Mouse (Mus musculus): ENCODE results near the gene Lrrc74a. TPM values are rescaled to one million over a fixed set of nuclear protein-coding genes. Genes with fewer than 3 reads are reported as not detected.

The Lrrc74a gene
- polyA plus RNA-seq, 1 experiment from 2014 or later, result not detected

- Histone ChIP-seq H3K4me2 (ENCODE audit: low read depth, low read length) (no peak overlapping the region), H3K9me3 (ENCODE audit: control insufficient read depth, low read length) (no peaks in the 10 kb centered on the region), H3K27me3 (replicated peaks; ENCODE audit: control insufficient read depth, insufficient read depth, low read length) (no peaks in the 10 kb centered on the region), H3K4me1 (ENCODE audit: control insufficient read depth, insufficient read depth, low read length) (peaks cover 5% of the 10 kb centered on the region; the same call in 1 of the 2 replicates), H3K4me3 (ENCODE audit: low read length) (no peak overlapping the region), H3K27ac (ENCODE audit: low read length) (peak overlapping the region; percentile 65), H3K36me3 (ENCODE audit: control insufficient read depth, insufficient read depth, low read length) (no peaks in the 10 kb centered on the region), H3K9ac (ENCODE audit: low read depth, low read length) (no peak overlapping the region)
- WGBS, result 63% methylated on average over 7 of the region's 7 CpGs
- peak; percentile 62 for ATAC-seq
Observed at GRCm38 (mm10) chr12:86775561-86776280, 41.6 kb downstream of the Lrrc74a start.

GRCm38 (mm10) chr12:86776341-86776860, 42.2 kb downstream of the Lrrc74a start:
- Histone ChIP-seq H3K9me3 (ENCODE audit: control insufficient read depth, low read length) (no peaks in the 10 kb centered on the region), H3K27ac (ENCODE audit: low read length) (peak overlapping the region; percentile 23; the same call in 1 of the 2 replicates), H3K27me3 (replicated peaks; ENCODE audit: control insufficient read depth, insufficient read depth, low read length) (no peaks in the 10 kb centered on the region), H3K9ac (ENCODE audit: low read depth, low read length) (no peak overlapping the region), H3K36me3 (ENCODE audit: control insufficient read depth, insufficient read depth, low read length) (no peaks in the 10 kb centered on the region), H3K4me3 (ENCODE audit: low read length) (no peak overlapping the region), H3K4me1 (ENCODE audit: control insufficient read depth, insufficient read depth, low read length) (peaks cover 5% of the 10 kb centered on the region; the same call in 1 of the 2 replicates), H3K4me2 (ENCODE audit: low read depth, low read length) (no peak overlapping the region)
- 78% methylated on average over 7 of the region's 7 CpGs for WGBS
- no peak for ATAC-seq

- Histone ChIP-seq H3K4me2 (ENCODE audit: low read depth, low read length) (no peak overlapping the region), H3K36me3 (ENCODE audit: control insufficient read depth, insufficient read depth, low read length) (no peaks in the 10 kb centered on the region), H3K9ac (ENCODE audit: low read depth, low read length) (no peak overlapping the region), H3K27ac (ENCODE audit: low read length) (no peak overlapping the region), H3K27me3 (replicated peaks; ENCODE audit: control insufficient read depth, insufficient read depth, low read length) (no peaks in the 10 kb centered on the region), H3K4me1 (ENCODE audit: control insufficient read depth, insufficient read depth, low read length) (peaks cover 5% of the 10 kb centered on the region; the same call in 1 of the 2 replicates), H3K9me3 (ENCODE audit: control insufficient read depth, low read length) (no peaks in the 10 kb centered on the region), H3K4me3 (ENCODE audit: low read length) (no peak overlapping the region)
- WGBS, result 91% methylated on average over 4 of the region's 4 CpGs
- ATAC-seq, result no peak
Observed at GRCm38 (mm10) chr12:86778531-86778930, 44.4 kb downstream of the Lrrc74a start.

DNA sequence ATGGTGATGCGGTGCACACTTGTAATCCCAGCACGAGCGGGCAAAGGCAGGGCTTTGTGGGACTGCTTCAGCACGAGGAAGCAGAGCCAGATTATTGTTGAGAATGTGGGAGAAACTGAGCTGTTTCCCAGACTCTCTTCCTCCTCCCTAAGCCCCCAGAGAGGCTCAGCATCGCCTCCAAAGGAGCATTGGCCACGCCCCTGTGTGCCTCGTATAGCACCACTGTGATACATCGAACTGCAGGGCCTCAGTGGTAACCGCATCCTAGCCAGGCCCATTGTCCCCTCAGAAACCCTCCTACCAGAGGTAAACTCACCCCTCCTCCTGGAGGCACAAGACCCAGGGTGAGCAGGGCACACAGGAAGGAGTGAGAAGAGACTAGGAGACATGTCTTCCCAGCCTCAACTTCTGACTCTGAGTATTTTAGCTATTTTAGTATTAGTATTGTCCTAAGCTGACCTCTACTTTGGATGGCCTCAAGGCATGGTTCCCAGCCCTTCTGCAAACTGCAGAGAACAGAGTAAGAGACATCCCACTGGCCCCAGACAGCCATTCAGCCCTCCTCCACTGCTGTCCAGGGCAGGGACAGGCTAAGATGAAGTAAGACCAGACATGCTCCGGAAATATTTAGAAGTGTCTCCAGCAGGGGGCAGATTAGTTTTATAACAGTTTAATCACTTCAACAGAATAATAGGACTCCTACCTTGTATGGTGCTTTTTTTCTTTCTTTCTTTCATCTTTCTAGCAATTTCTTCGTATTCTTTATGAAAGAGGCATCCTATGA, 45.2 kb downstream of the Lrrc74a start:
- Histone ChIP-seq H3K27me3 (replicated peaks; ENCODE audit: control insufficient read depth, insufficient read depth, low read length) (no peaks in the 10 kb centered on the region), H3K9me3 (ENCODE audit: control insufficient read depth, low read length) (no peaks in the 10 kb centered on the region), H3K4me3 (ENCODE audit: low read length) (no peak overlapping the region), H3K4me2 (ENCODE audit: low read depth, low read length) (no peak overlapping the region), H3K4me1 (ENCODE audit: control insufficient read depth, insufficient read depth, low read length) (peaks cover 5% of the 10 kb centered on the region; the same call in 1 of the 2 replicates), H3K9ac (ENCODE audit: low read depth, low read length) (no peak overlapping the region), H3K27ac (ENCODE audit: low read length) (no peak overlapping the region), H3K36me3 (ENCODE audit: control insufficient read depth, insufficient read depth, low read length) (no peaks in the 10 kb centered on the region)
- WGBS, result 54% methylated on average over 11 of the region's 11 CpGs
- ATAC-seq, result no peak

DNA sequence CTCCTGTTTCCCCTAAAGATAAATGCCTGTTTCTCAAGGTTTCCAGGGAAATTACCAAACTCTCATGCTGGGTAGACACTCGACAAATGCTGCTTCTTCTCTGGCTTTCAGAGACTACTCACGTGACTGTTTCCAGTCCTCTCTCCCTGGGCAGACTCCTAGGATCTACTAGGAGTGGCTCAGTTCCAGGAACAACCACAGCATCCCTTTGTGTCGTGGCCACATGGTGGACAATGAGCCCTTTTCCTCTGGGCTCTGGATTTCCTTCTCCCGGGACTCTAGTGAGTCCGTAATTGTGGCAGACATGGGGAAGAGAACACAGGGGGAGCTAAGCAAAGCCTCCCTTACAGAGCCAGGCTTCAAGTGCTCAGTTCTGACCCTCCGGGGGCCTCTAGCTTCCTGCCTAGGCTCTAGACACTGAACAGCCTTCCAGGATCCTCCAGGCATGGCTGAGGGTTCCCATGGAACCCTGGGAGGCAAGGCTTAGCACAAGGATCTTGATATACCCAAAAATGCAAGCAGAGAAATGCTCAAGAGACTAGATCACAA, 47.6 kb downstream of the Lrrc74a start:
- Histone ChIP-seq H3K4me2 (ENCODE audit: low read depth, low read length) (no peak overlapping the region), H3K9ac (ENCODE audit: low read depth, low read length) (no peak overlapping the region), H3K36me3 (ENCODE audit: control insufficient read depth, insufficient read depth, low read length) (no peaks in the 10 kb centered on the region), H3K4me1 (ENCODE audit: control insufficient read depth, insufficient read depth, low read length) (no peaks in the 10 kb centered on the region), H3K4me3 (ENCODE audit: low read length) (no peak overlapping the region), H3K9me3 (ENCODE audit: control insufficient read depth, low read length) (no peaks in the 10 kb centered on the region), H3K27me3 (replicated peaks; ENCODE audit: control insufficient read depth, insufficient read depth, low read length) (no peaks in the 10 kb centered on the region), H3K27ac (ENCODE audit: low read length) (no peak overlapping the region)
- WGBS, result 32% methylated on average over 6 of the region's 6 CpGs
- peak; percentile 56; the same call in 1 of the 2 replicates for ATAC-seq

DNA sequence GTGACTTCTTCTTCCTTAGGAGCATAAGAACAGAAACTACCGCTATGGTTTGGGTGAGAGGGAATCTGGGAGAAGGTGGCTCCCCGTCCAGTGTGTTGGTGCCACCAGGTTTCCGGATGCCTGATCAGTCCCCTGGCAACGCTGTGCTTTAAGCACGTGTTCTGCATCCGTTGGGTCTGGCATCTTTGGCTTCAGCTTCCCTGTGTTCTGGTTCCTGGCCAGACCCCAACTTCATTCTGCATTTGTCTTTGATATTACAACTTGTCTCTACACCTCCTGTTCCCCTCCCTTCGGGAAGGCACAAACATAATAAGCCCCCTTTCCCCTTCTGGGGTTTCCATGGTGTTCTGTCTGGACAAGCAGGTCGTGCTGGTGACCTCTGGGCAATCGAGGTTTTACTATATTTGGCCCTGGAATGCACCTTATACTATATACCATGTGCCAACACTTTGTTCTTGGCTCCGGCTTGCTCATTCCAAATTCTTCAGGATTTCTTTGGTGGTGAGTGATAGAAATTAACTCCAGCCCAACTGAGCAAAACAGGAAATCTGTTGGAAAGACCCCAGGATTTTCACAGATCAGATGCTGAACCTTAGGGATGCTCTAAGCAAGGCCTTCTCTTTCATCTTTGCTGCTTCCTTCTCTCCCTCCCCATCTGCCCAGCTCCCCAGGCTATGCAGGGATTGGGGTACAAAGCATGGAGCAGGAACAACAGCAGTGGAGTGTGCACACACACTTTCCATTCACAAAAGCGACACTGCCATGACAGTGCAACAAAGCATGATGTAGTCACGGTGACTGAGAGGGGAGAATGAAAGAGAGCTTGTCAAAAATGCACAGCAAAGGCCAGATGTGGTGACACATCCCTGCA, 52.2 kb downstream of the Lrrc74a start:
- WGBS, result 62% methylated on average over 12 of the region's 12 CpGs
- no peak overlapping the region for H3K9ac ChIP-seq (ENCODE audit: low read depth, low read length)
- H3K27me3 ChIP-seq (replicated peaks; ENCODE audit: control insufficient read depth, insufficient read depth, low read length), result no peaks in the 10 kb centered on the region
- H3K9me3 ChIP-seq (ENCODE audit: control insufficient read depth, low read length), result no peaks in the 10 kb centered on the region
- ATAC-seq, result no peak
- H3K4me1 ChIP-seq (ENCODE audit: control insufficient read depth, insufficient read depth, low read length), result peaks cover 6% of the 10 kb centered on the region; the same call in 1 of the 2 replicates
- no peak overlapping the region for H3K4me2 ChIP-seq (ENCODE audit: low read depth, low read length)
- H3K4me3 ChIP-seq (ENCODE audit: low read length), result no peak overlapping the region
- H3K27ac ChIP-seq (ENCODE audit: low read length), result no peak overlapping the region
- H3K36me3 ChIP-seq (ENCODE audit: control insufficient read depth, insufficient read depth, low read length), result no peaks in the 10 kb centered on the region

- Histone ChIP-seq H3K4me3 (ENCODE audit: low read length) (no peak overlapping the region), H3K4me1 (ENCODE audit: control insufficient read depth, insufficient read depth, low read length) (peaks cover 6% of the 10 kb centered on the region; the same call in 1 of the 2 replicates), H3K36me3 (ENCODE audit: control insufficient read depth, insufficient read depth, low read length) (no peaks in the 10 kb centered on the region), H3K27me3 (replicated peaks; ENCODE audit: control insufficient read depth, insufficient read depth, low read length) (no peaks in the 10 kb centered on the region), H3K9me3 (ENCODE audit: control insufficient read depth, low read length) (no peaks in the 10 kb centered on the region), H3K27ac (ENCODE audit: low read length) (no peak overlapping the region), H3K9ac (ENCODE audit: low read depth, low read length) (no peak overlapping the region), H3K4me2 (ENCODE audit: low read depth, low read length) (no peak overlapping the region)
- no peak; the same call in 1 of the 2 replicates for ATAC-seq
- WGBS, result 59% methylated on average over 4 of the region's 4 CpGs
Observed at GRCm38 (mm10) chr12:86787020-86787553, 52.9 kb downstream of the Lrrc74a start.

DNA sequence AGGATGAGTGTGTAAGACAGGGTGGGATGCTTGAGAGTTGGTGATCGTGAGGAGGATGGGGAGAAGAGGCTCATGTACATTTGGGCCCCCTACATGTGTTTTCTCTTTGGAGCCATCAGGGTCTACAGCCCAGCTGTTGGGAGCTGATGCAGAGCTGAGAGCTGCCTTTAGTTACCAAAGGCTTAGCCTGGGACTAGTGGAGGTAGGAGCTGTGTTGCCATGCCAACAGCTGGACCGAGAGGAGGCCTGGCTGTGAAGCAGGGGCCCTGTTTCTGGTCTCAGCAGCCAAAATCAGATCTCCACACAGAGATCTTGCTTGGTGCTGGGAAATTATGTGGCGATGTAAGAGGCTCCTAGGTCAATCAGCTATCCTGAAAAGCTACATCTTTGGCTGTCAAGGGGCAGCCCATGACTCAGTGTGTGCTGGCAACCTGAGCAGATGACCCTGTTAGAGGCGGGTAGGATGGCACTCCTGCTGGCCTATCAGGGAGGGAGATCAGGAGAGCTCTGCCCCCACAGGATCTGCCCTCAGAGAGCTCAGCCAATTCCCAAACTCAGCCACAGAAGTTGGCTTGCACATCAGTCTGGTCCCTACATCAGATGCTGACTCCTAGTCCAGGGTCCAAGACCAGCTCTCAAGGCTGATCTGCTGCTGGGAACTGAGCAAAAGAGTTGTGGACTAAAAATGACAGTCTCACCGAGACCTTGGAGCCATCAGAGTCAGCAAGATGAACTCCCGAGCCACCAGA, 56.1 kb downstream of the Lrrc74a start:
- Histone ChIP-seq H3K36me3 (ENCODE audit: control insufficient read depth, insufficient read depth, low read length) (no peaks in the 10 kb centered on the region), H3K9ac (ENCODE audit: low read depth, low read length) (no peak overlapping the region), H3K4me2 (ENCODE audit: low read depth, low read length) (no peak overlapping the region), H3K27ac (ENCODE audit: low read length) (no peak overlapping the region), H3K4me3 (ENCODE audit: low read length) (no peak overlapping the region), H3K4me1 (ENCODE audit: control insufficient read depth, insufficient read depth, low read length) (peaks cover 16% of the 10 kb centered on the region; the same call in 1 of the 2 replicates), H3K9me3 (ENCODE audit: control insufficient read depth, low read length) (no peaks in the 10 kb centered on the region), H3K27me3 (replicated peaks; ENCODE audit: control insufficient read depth, insufficient read depth, low read length) (no peaks in the 10 kb centered on the region)
- no peak for ATAC-seq
- WGBS, result 50% methylated on average over 6 of the region's 6 CpGs

All from intestine, embryonic 16.5 days (tissue).